Mouse (Mus musculus) thymus, postnatal 0 days (tissue): ENCODE data around the gene Nrros. TPM values are rescaled to one million over a fixed set of nuclear protein-coding genes. Genes with fewer than 3 reads are reported as not detected.
A peak's percentile ranks its signal among the peaks of the same experiment; 100 is the strongest.

Experiments used
- DNase-seq: peaks from one replicate; pipeline ENCODE4 v3.0.0-alpha.2; 2015; ENCODE audit warnings: low spot score
- polyA plus RNA-seq: library from polyadenylated mRNA; unstranded; fragments of >200 nt; fragmentation: Nextera tagmentation; extraction: Ambion mirVana; gene quantifications from 2 replicates; pipeline ENCODE4 v1.2.1, GENCODE M21; 2015

Nrros gene
- polyA plus RNA-seq, 1 experiment from 2014 or later: 99.5 TPM

DNA sequence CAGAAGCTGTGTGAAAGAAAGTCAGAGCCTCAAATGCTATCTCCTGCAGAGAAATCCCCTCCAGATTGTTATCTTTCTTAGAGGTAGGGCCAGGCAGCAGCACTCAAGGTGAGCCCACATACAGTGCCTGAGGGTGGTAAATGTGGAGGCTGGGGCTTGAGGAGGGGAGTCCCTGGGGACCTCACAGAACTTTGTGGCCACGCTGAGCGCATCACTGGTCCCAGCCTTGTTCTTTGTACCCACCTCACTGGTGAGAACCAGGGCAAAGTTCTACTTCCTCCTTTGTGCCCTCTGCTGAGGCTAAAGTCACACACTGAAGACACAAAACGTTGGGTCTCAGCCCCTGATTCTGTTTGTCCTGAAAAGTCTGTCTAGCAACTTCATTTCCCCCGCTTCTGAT, 2.0 kb downstream of the Nrros start:
- peak; percentile 52 for DNase-seq

DNA sequence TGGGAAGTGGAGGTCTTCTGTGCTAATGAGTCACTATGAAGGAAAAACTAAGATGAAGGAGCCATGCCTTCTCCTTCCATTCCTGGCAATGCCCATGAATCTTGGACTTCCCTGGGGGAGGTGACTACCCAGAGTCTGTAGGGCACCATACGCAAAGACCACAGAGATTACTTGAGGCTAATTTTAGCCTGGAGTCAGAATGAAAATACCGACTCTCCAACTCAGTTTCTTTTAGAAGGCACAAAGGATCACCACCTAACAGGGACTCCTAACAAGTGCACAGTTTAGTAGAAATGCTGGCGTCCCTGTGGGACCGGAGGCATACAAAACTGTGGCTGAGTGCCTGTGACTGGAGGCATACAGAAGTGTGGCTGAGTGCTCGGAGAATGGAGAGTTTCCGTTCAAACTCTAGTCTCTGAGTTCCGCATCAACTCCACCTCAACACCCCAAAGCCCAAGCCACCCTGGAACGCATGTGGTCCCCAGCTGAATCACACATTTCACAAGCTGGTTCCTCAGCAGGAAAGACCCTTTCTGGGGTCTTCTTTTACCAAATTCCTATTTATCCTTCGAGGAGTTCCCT, 4.6 kb downstream of the Nrros start:
- peak; percentile 38 for DNase-seq

DNA sequence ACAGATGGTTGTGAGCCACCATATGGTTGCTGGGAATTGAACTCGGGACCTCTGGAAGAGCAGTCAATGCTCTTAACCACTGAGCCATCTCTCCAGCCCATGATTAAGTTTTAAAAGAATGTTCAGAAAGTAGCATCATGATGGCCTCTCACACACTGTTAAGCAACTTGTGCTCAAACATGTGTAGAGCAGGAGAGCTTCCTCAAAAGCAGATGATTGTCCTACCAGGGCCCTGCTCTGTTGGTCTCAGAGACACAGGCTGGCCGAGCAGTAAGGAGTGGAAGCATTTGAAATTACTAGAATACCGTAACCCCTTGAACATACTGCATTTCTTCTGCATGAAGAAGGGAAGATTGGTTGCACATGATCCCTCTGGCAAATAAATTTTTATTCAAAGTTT, 6.4 kb downstream of the Nrros start:
- DNase-seq: no peak

GRCm38 (mm10) chr16:32157369-32157768, 8.0 kb downstream of the Nrros start:
- no peak for DNase-seq

DNA sequence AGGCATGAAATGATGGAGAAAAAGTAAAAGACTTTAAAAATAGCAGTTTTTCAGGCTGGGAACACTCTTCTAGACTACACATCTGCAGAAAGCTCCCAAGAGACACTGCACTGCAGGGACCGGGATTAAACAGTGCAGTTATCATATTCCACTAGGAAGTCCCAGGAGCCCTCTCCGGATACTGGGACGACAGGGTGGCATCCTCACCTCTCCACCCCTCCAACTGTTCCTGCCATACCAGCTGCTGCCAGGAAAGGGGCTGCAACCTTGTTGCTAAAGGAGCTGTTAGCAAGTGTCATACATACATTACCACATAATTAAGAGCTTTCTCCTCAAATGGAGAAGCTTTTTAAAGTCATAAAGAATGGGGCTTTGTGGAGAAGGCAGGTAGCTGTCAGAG, 8.7 kb downstream of the Nrros start:
- no peak for DNase-seq

- no peak for DNase-seq
Observed at GRCm38 (mm10) chr16:32154437-32154836, 11.0 kb downstream of the Nrros start.

DNA sequence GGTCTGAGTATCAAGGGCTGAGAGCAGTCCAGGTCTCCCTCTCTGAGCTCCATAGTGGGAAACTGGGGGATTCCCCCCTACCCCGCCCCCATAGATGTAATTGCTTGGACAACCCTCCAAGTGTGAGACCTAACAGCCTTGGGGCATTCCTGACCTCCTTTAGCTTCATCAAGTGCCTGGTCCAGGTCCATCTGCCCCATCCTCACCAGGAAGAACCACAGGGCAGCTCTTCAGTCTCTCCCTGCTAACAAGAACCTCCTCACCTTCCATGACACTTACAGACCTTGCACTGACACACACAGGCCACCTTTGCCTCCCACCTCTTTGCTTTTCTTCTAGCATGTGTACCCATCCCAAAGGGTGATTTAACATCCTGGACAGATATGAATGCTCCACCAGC, 11.4 kb downstream of the Nrros start:
- no peak for DNase-seq

DNA sequence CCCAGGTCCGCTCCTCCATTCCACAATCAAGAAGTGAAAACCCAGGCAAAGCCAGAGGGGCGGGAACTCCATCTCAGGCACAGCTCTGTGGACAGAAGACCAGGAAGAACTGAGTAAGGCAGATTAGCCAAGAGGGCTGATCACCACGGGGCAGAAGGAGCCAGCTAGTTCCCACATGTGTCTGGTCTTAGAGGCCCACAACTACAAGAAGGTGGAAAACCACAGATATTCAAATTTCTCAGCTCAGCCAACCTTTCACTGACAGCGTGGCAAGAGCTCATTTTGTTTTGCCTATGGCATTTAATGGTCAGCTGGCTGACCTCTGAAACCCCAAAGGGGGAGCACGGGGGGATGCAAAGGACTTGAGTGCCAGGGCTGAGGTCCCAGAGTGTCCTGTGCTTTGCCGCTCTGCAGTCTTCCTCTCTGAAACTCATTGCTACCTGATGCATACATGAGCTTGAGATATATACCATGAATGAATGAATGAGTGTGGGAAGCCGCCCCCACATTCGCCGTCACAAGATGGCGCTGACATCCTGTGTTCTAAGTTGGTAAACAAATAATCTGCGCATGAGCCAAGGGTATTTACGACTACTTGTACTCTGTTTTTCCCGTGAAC, 17.7 kb downstream of the Nrros start:
- DNase-seq: no peak

DNA sequence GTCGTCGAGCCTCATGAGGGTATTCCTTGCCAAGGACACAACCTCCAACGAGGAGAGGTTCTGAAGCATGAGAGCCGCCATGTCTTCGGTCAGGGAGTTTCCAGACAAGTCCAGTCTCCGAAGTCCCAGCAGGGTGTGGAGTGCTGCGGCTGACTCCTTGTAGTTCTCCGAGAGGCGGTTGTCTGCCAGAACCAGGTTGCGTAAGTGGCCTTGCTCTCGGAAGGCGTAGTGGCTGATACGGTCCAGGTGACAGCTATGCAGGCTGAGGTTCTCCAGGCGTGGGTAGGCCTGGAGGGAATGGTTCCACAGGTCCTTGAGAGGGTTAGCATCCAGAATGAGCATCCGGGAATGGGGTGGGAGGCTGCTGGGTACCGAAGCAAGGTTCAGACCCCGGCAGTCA, 20.8 kb downstream of the Nrros start:
- no peak for DNase-seq

DNA sequence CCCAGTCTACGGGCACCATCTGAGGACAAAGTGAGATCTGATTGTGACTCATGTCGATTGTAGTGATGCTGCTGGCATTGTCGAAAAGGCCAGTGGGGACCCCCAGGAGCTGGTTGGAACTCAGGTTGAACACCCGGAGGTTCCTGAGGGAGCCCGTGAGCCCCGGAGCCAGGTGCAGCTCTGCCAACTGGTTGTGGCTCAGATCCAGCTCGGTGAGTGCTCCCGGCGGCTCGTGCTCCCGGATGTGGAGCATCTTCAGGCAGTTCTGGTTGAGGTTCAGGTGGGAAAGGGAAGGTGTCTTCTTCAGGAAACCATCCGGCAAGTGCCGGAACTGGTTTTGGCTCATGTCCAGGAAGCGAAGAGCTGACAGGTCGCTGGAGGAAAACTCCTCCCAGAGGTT, 21.6 kb downstream of the Nrros start:
- DNase-seq: no peak

DNA sequence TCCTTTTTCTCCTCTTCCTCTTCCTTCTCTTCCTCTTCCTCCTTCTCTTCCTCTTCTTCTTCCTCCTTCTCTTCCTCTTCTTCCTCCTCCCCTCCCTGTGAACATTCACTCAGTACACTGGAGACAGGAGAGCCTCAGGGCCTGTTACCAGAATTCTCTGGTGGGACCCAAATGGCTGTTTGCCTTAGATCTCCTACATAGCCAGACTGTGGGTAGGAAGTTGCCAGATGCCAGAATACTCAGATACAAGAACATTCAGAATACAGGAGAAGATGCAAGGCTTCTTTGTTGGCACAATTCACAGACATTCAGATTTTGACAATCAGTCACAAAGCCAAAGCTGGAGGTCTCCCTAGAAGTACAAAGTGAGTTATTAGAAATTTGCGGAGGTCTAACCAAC, 26.4 kb downstream of the Nrros start:
- no peak for DNase-seq

DNA sequence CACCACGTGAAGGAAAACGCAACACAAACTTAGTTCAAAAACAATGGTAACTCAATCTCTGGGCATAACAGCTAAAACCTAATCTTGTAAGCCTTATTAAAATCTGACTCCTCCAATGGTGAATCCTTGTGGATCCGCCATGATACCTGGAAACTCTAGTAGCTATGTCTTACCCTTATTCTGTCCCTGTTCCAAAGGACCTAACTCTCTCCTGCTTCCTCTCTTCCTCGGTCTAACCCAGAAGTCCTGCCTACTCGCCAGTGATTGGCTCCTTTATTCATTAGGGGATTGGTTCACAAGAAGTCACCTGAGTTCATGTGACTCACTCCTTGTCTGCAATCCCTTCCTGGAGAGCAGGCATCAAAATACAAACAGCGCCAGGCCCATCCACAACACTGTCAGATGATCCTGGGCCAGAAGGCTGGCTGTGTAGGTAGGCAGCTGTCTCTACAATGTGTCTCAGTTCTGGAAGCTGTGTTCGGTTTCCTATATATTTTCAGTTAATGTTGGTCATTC, 29.5 kb downstream of the Nrros start:
- no peak for DNase-seq

DNA sequence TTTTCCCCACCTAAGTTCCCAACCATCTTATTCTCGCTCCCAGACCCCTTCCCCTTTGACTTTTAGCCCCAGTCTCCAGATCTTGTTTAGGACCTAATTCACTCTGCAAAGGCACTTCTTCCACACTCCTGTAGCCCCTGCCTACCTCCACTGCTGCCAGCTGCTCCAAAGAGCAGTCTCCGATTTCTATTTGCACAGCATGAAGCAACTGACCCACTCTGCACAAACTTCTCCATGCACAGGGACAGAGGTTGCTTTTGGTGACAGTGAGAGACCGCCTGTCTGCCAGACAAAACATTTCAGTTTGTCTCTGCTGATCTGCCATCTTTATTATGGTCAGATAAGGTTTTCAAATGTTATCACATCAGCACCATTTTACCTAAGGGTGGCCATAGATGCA, 32.2 kb downstream of the Nrros start:
- no peak for DNase-seq

DNA sequence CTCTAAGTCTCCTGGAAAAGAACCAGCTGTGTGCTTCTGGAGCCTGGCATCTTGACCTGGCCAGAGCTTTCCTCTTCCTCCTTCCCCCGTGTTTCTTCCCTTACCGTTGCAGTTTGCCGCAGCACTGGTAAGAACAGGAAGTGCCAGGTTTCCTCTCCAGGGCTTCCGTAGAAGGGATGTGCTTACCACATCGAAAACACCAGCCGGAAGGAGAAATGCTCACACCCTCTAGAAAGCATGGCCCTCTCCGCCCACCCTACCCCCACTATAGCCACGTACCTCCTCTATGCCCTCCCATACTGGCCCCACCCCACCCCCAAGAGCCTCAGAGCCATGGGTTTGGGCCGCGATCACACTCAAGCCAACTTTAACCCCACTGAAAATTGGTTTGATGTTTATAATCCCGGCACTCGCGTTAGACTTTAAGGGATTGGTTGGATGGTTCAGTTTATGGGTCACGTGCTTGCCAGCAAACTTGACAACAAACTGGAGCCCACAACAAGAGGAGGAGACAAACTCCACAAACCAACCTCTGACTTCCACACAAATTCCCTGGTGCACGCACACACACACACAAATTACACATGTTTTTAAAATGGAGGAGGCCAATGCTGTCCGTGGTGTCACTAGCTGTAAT, 35.1 kb downstream of the Nrros start:
- DNase-seq: peak; percentile 84

DNA sequence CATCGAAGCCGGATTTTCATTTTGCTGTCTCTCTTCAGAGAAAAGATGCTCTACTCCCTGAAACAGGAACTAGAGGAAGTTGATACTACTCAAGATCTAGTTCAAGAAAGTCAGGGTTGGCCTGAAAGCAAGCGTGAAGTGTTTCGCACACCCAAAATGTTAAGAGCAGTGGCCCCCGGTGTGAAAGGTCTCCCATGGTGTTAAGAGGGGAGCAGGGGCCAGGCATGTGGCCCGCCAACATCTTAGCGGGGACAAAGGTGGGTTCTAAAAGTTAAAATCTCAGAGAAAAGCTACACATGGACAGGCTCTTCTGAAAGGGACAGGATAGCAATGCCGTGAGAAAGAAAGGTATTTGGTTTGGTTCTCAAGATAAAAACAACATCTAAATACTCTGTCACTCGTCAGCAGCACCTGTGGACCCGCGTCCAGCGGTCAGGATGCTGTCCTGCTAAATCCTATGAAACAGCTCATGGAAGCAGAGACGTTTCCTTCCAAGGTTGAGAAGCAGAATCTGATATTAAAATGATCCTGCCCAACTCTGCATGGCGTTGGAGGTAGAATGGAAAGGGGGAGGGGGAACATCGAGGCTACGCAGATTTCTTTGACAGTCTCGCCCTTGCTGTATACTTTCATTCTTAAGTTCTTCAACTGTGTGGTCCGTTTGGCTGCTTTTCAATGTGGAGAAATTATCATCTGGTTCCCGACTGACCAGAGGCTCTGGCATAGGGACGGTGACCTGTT, 35.8 kb downstream of the Nrros start:
- DNase-seq: no peak

DNA sequence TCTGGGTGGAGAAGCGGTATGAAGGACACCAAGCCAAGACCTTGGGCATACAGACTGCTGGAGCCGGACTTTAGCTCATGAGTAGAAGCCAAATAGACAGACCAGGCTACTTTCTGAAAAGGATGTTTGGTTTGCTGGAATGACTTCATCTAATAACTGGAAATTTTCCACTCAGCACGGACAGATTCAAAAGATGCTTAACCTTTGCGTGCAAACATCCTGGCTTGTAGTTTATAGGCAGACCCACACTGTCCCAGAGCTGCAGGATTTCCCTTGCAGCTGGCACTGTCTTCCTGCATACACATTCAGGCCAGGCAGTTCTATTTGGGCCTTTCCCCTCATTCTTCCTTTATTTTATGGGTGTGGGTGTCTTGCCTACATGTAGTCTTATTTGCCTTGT, 38.3 kb downstream of the Nrros start:
- no peak for DNase-seq

DNA sequence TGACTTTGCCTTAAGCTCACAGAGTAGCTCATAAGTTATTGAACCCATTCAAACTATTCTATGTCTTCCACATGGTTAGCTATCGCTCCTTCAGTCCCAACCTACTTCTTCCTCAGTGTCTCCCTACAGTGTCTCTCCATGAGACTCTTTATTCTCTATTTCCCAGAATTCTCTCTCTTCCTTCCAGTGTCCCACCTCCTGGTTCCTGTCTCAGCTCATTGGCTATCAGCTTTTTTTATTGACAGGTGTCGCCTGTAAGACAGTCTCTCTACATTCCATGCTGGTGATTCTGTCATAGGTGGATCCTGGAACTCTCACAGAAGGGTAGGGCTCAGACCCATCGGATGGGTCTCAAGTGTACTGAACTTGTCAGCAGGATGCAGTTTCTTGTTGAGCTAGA, 40.0 kb downstream of the Nrros start:
- no peak for DNase-seq

GRCm38 (mm10) chr16:32124444-32125335, 40.7 kb downstream of the Nrros start:
- no peak for DNase-seq

GRCm38 (mm10) chr16:32124020-32124419, 41.4 kb downstream of the Nrros start:
- no peak for DNase-seq

- DNase-seq: no peak
Observed at GRCm38 (mm10) chr16:32120454-32120853, 44.9 kb downstream of the Nrros start.

- DNase-seq: no peak
Observed at GRCm38 (mm10) chr16:32116186-32116585, 49.2 kb downstream of the Nrros start.
